Mouse (Mus musculus): ENCODE measurements around the gene Lpp.
A peak's percentile ranks its signal among the peaks of the same experiment; 100 is the strongest.
"Not testable (repeated sequence)": the region's sequence is repeated elsewhere in the genome, so short reads cannot be mapped to it uniquely, and the experiment has no call there.

Lpp gene

GRCm38 (mm10) chr16:24991059-24991541, 597.8 kb downstream of the Lpp start:
- no peak for DNase-seq (ENCODE audit: low spot score)

GRCm38 (mm10) chr16:24991995-24992394, 598.7 kb downstream of the Lpp start:
- DNase-seq (ENCODE audit: low spot score), result no peak

- DNase-seq (ENCODE audit: low spot score), result no peak
These were observed 599.2 kb downstream of the Lpp start for GRCm38 (mm10) chr16:24992494-24992893.

GRCm38 (mm10) chr16:25010980-25011877, 617.9 kb downstream of the Lpp start:
- DNase-seq (ENCODE audit: low spot score), result no peak

- DNase-seq (ENCODE audit: low spot score), result no peak
These were observed 619.6 kb downstream of the Lpp start for GRCm38 (mm10) chr16:25012938-25013337.

- DNase-seq (ENCODE audit: low spot score), result peak; percentile 42
These were observed 623.0 kb downstream of the Lpp start for GRCm38 (mm10) chr16:25016261-25016836.

- no peak for DNase-seq (ENCODE audit: low spot score)
These were observed 623.7 kb downstream of the Lpp start for GRCm38 (mm10) chr16:25017046-25017445.

GRCm38 (mm10) chr16:25021743-25022359, 628.5 kb downstream of the Lpp start:
- not testable (repeated sequence) for DNase-seq (ENCODE audit: low spot score)

- DNase-seq (ENCODE audit: low spot score), result no peak
These were observed 631.3 kb downstream of the Lpp start for GRCm38 (mm10) chr16:25024591-25024990.

GRCm38 (mm10) chr16:25026191-25026590, 632.9 kb downstream of the Lpp start:
- DNase-seq (ENCODE audit: low spot score), result no peak

GRCm38 (mm10) chr16:25029548-25029947, 636.2 kb downstream of the Lpp start:
- DNase-seq (ENCODE audit: low spot score), result no peak

GRCm38 (mm10) chr16:25037361-25037760, 644.1 kb downstream of the Lpp start:
- DNase-seq (ENCODE audit: low spot score), result no peak

- DNase-seq (ENCODE audit: low spot score), result no peak
These were observed 645.2 kb downstream of the Lpp start for GRCm38 (mm10) chr16:25038529-25038928.

GRCm38 (mm10) chr16:25039904-25040303, 646.6 kb downstream of the Lpp start:
- no peak for DNase-seq (ENCODE audit: low spot score)

GRCm38 (mm10) chr16:25041165-25041564, 647.9 kb downstream of the Lpp start:
- no peak for DNase-seq (ENCODE audit: low spot score)

- no peak for DNase-seq (ENCODE audit: low spot score)
These were observed 648.7 kb downstream of the Lpp start for GRCm38 (mm10) chr16:25041855-25042529.

Measured in testis, postnatal 10 days (tissue).